Mouse (Mus musculus) MEL (cell line): ENCODE measurements around the gene Dap. TPM values are rescaled to one million over a fixed set of nuclear protein-coding genes. Genes with fewer than 3 reads are reported as not detected.
A peak's percentile ranks its signal among the peaks of the same experiment; 100 is the strongest.

Source experiments
- DNase-seq: peaks from one replicate; pipeline ENCODE4 v3.0.0; 2011; ENCODE audit warnings: low read depth, low spot score
- H3K27ac ChIP-seq: 2 replicates; pipeline ENCODE4 v1.5.1; 2012; ENCODE audit warnings: low read depth, mild to moderate bottlenecking, control low read depth, low read length, moderate library complexity; ENCODE audit not compliant: control insufficient read depth
- H3K27me3 ChIP-seq, 2 experiments: fragments of 150-350 bp in 1 of 2; sonication (generic) in 1 of 2; 2 replicates each; pipeline ENCODE4 v1.6.1; 2012; ENCODE audit warnings: low read length in 2 of 2, mild to moderate bottlenecking in 2 of 2, improper control_type of control experiment in 1 of 2, moderate library complexity in 1 of 2; ENCODE audit not compliant: insufficient read depth in 2 of 2, control insufficient read depth in 1 of 2
- H3K36me3 ChIP-seq, 2 experiments: 2 replicates each; pipeline ENCODE4 v1.6.1; 2012 to 2014; ENCODE audit warnings: low read length in 2 of 2, improper control_type of control experiment in 1 of 2, inconsistent platforms in 1 of 2, mild to moderate bottlenecking in 1 of 2; ENCODE audit not compliant: insufficient read depth in 2 of 2, control insufficient read depth in 1 of 2
- H3K4me1 ChIP-seq, 2 experiments: fragments of 150-350 bp in 1 of 2; sonication (generic) in 1 of 2; 2 replicates each; pipeline ENCODE4 v1.6.1; 2012; ENCODE audit warnings: low read length in 2 of 2, improper control_type of control experiment in 1 of 2, mild to moderate bottlenecking in 1 of 2; ENCODE audit not compliant: insufficient read depth in 2 of 2, control insufficient read depth in 1 of 2
- H3K4me3 ChIP-seq, 2 experiments: fragments of 150-350 bp in 1 of 2; sonication (generic) in 1 of 2; 2 replicates each; pipeline ENCODE4 v1.5.1; 2012; ENCODE audit warnings: low read depth in 2 of 2, low read length in 2 of 2, mild to moderate bottlenecking in 2 of 2, moderate library complexity in 2 of 2, control low read depth in 1 of 2, improper control_type of control experiment in 1 of 2; ENCODE audit not compliant: control insufficient read depth in 1 of 2, insufficient read depth in 1 of 2
- H3K79me2 ChIP-seq: 2 replicates; pipeline ENCODE4 v1.6.1; 2012; ENCODE audit warnings: mild to moderate bottlenecking, low read length, moderate library complexity; ENCODE audit not compliant: control insufficient read depth, poor library complexity, insufficient read depth
- H3K9ac ChIP-seq: 2 replicates; pipeline ENCODE4 v1.6.1; 2012; ENCODE audit warnings: low read depth, mild to moderate bottlenecking, control low read depth, low read length, moderate library complexity; ENCODE audit not compliant: control insufficient read depth, poor library complexity, severe bottlenecking
- H3K9me3 ChIP-seq: fragments of 150-350 bp; sonication (generic); replicated peaks from 2 replicates; pipeline ENCODE4 v1.6.1; 2012; ENCODE audit warnings: mild to moderate bottlenecking, low read length, improper control_type of control experiment, moderate library complexity; ENCODE audit not compliant: insufficient read depth
- CHD1 ChIP-seq: IDR thresholded peaks from 2 replicates; pipeline ENCODE4 v1.6.1; 2012; ENCODE audit warnings: low read depth, mild to moderate bottlenecking, inconsistent platforms, low read length, improper control_type of control experiment
- CHD2 ChIP-seq: IDR thresholded peaks from 2 replicates; pipeline ENCODE4 v1.6.1; 2011; ENCODE audit warnings: low read length, improper control_type of control experiment
- E2F4 ChIP-seq: IDR thresholded peaks from 2 replicates; pipeline ENCODE4 v1.6.1; 2011; ENCODE audit warnings: low read depth, low read length, improper control_type of control experiment, borderline replicate concordance
- GATA1 ChIP-seq: IDR thresholded peaks from 2 replicates; pipeline ENCODE4 v1.6.1; 2011; ENCODE audit warnings: low read depth, low read length, improper control_type of control experiment
- HCFC1 ChIP-seq: IDR thresholded peaks from 2 replicates; pipeline ENCODE4 v1.6.1; 2012; ENCODE audit warnings: low read depth, mild to moderate bottlenecking, inconsistent platforms, low read length, improper control_type of control experiment, moderate library complexity
- KAT2A ChIP-seq: conservative IDR thresholded peaks from 2 replicates; pipeline ENCODE4 v1.6.1; 2012; ENCODE audit warnings: low read depth, low read length, improper control_type of control experiment, inconsistent platforms
- MAX ChIP-seq: IDR thresholded peaks from 2 replicates; pipeline ENCODE4 v1.6.1; 2011; ENCODE audit warnings: low read length, improper control_type of control experiment
- MAZ ChIP-seq: IDR thresholded peaks from 2 replicates; pipeline ENCODE4 v1.6.1; 2012; ENCODE audit warnings: low read depth, mild to moderate bottlenecking, inconsistent platforms, low read length, improper control_type of control experiment
- MYC ChIP-seq: IDR thresholded peaks from 2 replicates; pipeline ENCODE4 v1.6.1; 2011; ENCODE audit warnings: low read depth, mild to moderate bottlenecking, low read length, improper control_type of control experiment, moderate library complexity
- NRF1 ChIP-seq: IDR thresholded peaks from 2 replicates; pipeline ENCODE4 v1.6.1; 2014; ENCODE audit warnings: low read depth, mild to moderate bottlenecking, inconsistent platforms, low read length, improper control_type of control experiment, moderate library complexity; ENCODE audit not compliant: poor library complexity, insufficient read depth, severe bottlenecking
- RCOR1 ChIP-seq: IDR thresholded peaks from 2 replicates; pipeline ENCODE4 v1.6.1; 2012; ENCODE audit warnings: low read depth, mild to moderate bottlenecking, inconsistent platforms, low read length, improper control_type of control experiment
- SMC3 ChIP-seq: IDR thresholded peaks from 2 replicates; pipeline ENCODE4 v1.6.1; 2011; ENCODE audit warnings: low read depth, low read length, improper control_type of control experiment
- TAL1 ChIP-seq: IDR thresholded peaks from 2 replicates; pipeline ENCODE4 v1.6.1; 2012; ENCODE audit warnings: mild to moderate bottlenecking, inconsistent platforms, low read length, moderate library complexity, mixed read lengths
- UBTF ChIP-seq: IDR thresholded peaks from 2 replicates; pipeline ENCODE4 v1.6.1; 2012; ENCODE audit warnings: low read depth, mild to moderate bottlenecking, inconsistent platforms, low read length, improper control_type of control experiment, moderate library complexity, borderline replicate concordance; ENCODE audit not compliant: insufficient read depth
- USF2 ChIP-seq, 2 experiments: IDR thresholded peaks; 2 replicates each; pipeline ENCODE4 v1.6.1; 2011 to 2012; ENCODE audit warnings: improper control_type of control experiment in 2 of 2, low read length in 2 of 2, borderline replicate concordance in 1 of 2, inconsistent platforms in 1 of 2, low read depth in 1 of 2, mild to moderate bottlenecking in 1 of 2; ENCODE audit not compliant: insufficient read depth in 1 of 2
- ZC3H11A ChIP-seq: IDR thresholded peaks from 2 replicates; pipeline ENCODE4 v1.6.1; 2012; ENCODE audit warnings: low read depth, mild to moderate bottlenecking, inconsistent platforms, low read length, improper control_type of control experiment
- polyA plus RNA-seq, 2 experiments: library from polyadenylated mRNA; stranded (reverse) in 1 of 2; unstranded in 1 of 2; fragments of >175 nt in 1 of 2; fragments of >200 nt in 1 of 2; gene quantifications; 2 replicates each; pipeline versions ENCODE4 v1.2.1 to v1.2.4; 2012; ENCODE audit warnings: low replicate concordance in 2 of 2, low read depth in 1 of 2; ENCODE audit not compliant: insufficient read length in 2 of 2, insufficient read depth in 1 of 2, missing spikeins in 1 of 2
- total RNA-seq: library from RNA; depleted of rRNA; stranded (reverse); fragments of 300-350 nt; gene quantifications from 2 replicates; pipeline ENCODE4 v1.2.3, GENCODE M21; 2012

Gene Dap
- total and polyA plus RNA-seq, 3 experiments = 17.8 to 72.6 TPM; not detected in 1

DNA sequence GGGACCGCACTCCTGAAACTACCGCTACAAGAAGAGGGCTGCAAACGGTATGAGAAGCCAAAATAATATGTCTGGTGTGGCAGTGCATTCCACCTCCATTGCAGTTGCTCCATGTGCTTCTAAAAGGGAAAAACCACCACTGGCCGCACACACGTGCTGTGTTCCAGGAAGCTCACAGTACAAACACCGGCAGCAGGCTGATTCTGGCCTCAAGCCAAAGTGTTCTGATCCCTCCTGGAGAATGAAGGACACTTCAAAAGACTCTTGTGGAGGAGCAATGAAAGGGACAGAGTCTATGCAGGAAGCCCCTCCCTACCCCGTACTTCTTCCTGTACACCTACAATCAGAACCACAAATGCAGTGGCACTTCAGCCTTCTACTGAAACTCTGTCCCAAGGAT lies 12.2 kb upstream of the Dap start:
- no peaks in the 10 kb centered on the region for H3K9me3 ChIP-seq
- no peak for DNase-seq
- no peak overlapping the region for H3K27ac ChIP-seq
- H3K4me3 ChIP-seq = no peak overlapping the region
- H3K27me3 ChIP-seq = peaks cover 0 to 5% of the 10 kb centered on the region in 2 experiments; a peak in 2 of 4 replicates
- no peaks in the 10 kb centered on the region for H3K36me3 ChIP-seq
- no peaks in the 10 kb centered on the region for H3K79me2 ChIP-seq
- no peak overlapping the region for H3K9ac ChIP-seq
- TF ChIP-seq SMC3 (no peak), NRF1 (no peak), USF2 (IDR thresholded peaks at IDR 0.05; ENCODE audit: borderline replicate concordance in 1 of 2, insufficient read depth in 1 of 2, low read depth in 1 of 2, low read length in 2 of 2) (no peak), RCOR1 (no peak), CHD2 (no peak), MYC (no peak), MAZ (no peak), UBTF (no peak), ZC3H11A (no peak), MAX (no peak), TAL1 (no peak), KAT2A (no peak), CHD1 (no peak), HCFC1 (no peak), E2F4 (no peak)
- peaks cover 0 to 2% of the 10 kb centered on the region in 2 experiments; a peak in 2 of 4 replicates for H3K4me1 ChIP-seq

DNA sequence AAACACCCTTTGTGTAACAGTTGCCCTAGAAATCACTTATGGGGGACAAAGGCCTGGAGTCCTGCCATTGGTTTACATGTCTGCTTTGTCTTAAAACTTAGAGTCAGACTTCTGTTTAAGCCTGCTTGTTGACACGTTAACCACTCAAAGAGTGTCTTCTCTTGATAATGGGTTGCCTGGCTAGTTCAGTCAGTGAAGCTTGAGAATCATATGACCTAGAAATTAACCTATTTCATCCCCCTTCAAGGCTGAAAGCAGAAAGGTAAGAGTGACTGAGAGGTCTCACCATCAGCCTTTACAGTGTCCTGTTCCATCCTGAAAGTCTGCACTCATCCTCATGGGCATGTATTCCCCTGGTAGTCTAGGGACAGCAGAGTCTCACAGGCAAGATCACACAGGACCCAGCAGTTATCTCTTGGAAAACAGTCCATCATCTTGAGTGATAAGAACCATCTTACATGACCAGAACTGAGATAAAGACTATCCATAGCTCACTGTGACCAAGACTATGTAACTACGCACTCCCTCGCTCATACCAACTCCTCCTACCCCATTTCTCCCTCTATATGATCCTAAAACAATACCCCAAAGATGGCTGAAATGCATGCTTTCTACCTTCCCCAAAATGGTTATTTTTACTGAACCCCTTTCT lies 10.4 kb upstream of the Dap start:
- Histone ChIP-seq H3K79me2 (no peaks in the 10 kb centered on the region), H3K9me3 (no peaks in the 10 kb centered on the region), H3K27ac (no peak overlapping the region), H3K4me1 (peaks cover 0 to 2% of the 10 kb centered on the region in 2 experiments; a peak in 2 of 4 replicates), H3K4me3 (no peak overlapping the region), H3K9ac (no peak overlapping the region), H3K27me3 (peaks cover 0 to 2% of the 10 kb centered on the region in 2 experiments; a peak in 1 of 4 replicates), H3K36me3 (no peaks in the 10 kb centered on the region)
- DNase-seq = no peak
- TF ChIP-seq GATA1 (peak; percentile 57), HCFC1 (no peak)
